In the genomic region with DNA sequence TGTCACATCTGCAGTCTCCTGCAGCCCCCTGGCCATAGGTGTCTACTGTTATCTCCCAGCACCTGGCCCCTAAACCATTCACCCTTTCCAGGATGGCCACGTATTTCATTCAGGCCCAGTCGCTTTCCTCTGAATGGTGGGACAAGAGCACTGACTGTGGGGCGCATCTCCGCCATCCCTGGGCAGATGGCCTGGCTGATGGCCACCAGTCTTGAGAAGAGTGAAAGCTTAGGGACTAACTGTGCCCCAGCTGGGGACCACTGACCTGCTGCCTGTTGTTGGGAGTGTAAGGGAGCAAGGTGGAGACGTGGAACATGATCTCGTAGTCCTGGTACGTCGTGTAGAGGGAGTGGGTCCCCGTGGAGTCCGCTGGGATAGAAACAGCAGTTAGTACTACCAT, we compare ENCODE assay signal across 13 mouse cellular contexts.
"Had no signal": no experiment of that assay in that cellular context is flagged by ENCODE, and none has a peak within 500 bp of the region (broad histone marks: within the 10 kb centered on the region; RNA-seq: fewer than 3 reads in every experiment).

No protein-coding gene starts in this region.

- DNase-seq: kidney, adult 8-10 months; kidney, postnatal 10 days; kidney, postnatal 36 days; liver, postnatal 0 days; lung, embryonic 14.5 days; thymus, adult 18-20 months; thymus, postnatal 36 days had no signal

- H3K4me3 ChIP-seq: kidney, embryonic 15.5 days; limb, embryonic 12.5 days; limb, embryonic 15.5 days; midbrain, embryonic 13.5 days had no signal

- H3K27me3 ChIP-seq: kidney, embryonic 15.5 days; limb, embryonic 12.5 days; limb, embryonic 15.5 days; midbrain, embryonic 13.5 days had no signal

- H3K4me1 ChIP-seq: limb, embryonic 12.5 days; midbrain, embryonic 13.5 days had no signal

- H3K27ac ChIP-seq: kidney, embryonic 15.5 days; limb, embryonic 12.5 days; limb, embryonic 15.5 days; liver, embryonic 14.5 days; macrophage; midbrain, embryonic 13.5 days had no signal
